8 mouse cellular contexts compared by ENCODE assay signal in genomic region chr11:4095171-4096053, GRCm38 (mm10). TPM values are rescaled to one million over a fixed set of nuclear protein-coding genes. Genes with fewer than 3 reads are reported as not detected.
A peak's percentile ranks its signal among the peaks of the same experiment; 100 is the strongest.
DNase-seq lines count a peak whose midpoint lies in the region; ATAC-seq lines count a peak whose summit lies in the region.

TSS of gene Mtfp1 (minus strand) at chr11:4095445.

- peak within 1 kb of the TSS; percentile 86 for H3K27ac ChIP-seq in intestine, embryonic 16.5 days (ENCODE audit: low read length)
- H3K27ac ChIP-seq in limb, embryonic 10.5 days: peak within 1 kb of the TSS; percentile 92
- H3K27ac ChIP-seq in midbrain, embryonic 10.5 days (replicated peaks): peak within 1 kb of the TSS; percentile 92

- peaks cover 10% of the 10 kb centered on the region; the same call in 1 of the 2 replicates for H3K9me3 ChIP-seq in intestine, embryonic 16.5 days (ENCODE audit: control insufficient read depth, low read length)
- H3K9me3 ChIP-seq in limb, embryonic 10.5 days (replicated peaks): no peaks in the 10 kb centered on the region
- H3K9me3 ChIP-seq in midbrain, embryonic 10.5 days (replicated peaks): peaks cover 6% of the 10 kb centered on the region; the same call in 1 of the 2 replicates

- H3K9ac ChIP-seq in intestine, embryonic 16.5 days (ENCODE audit: low read depth, low read length): peak within 1 kb of the TSS; percentile 74

- peaks cover 16% of the 10 kb centered on the region for H3K4me1 ChIP-seq in intestine, embryonic 16.5 days (ENCODE audit: control insufficient read depth, insufficient read depth, low read length)
- H3K4me1 ChIP-seq in limb, embryonic 10.5 days: peaks cover 25% of the 10 kb centered on the region
- H3K4me1 ChIP-seq in midbrain, embryonic 10.5 days: peaks cover 40% of the 10 kb centered on the region

- peaks cover 19% of the 10 kb centered on the region for H3K36me3 ChIP-seq in intestine, embryonic 16.5 days (ENCODE audit: control insufficient read depth, insufficient read depth, low read length)
- peaks cover 18% of the 10 kb centered on the region for H3K36me3 ChIP-seq in limb, embryonic 10.5 days
- peaks cover 26% of the 10 kb centered on the region for H3K36me3 ChIP-seq in midbrain, embryonic 10.5 days

- H3K4me3 ChIP-seq in intestine, embryonic 16.5 days (ENCODE audit: low read length): peak within 1 kb of the TSS; percentile 64
- peak within 1 kb of the TSS; percentile 58 for H3K4me3 ChIP-seq in limb, embryonic 10.5 days
- peak within 1 kb of the TSS; percentile 69 for H3K4me3 ChIP-seq in midbrain, embryonic 10.5 days

- no peaks in the 10 kb centered on the region for H3K27me3 ChIP-seq in intestine, embryonic 16.5 days (replicated peaks; ENCODE audit: control insufficient read depth, insufficient read depth, low read length)
- no peaks in the 10 kb centered on the region for H3K27me3 ChIP-seq in limb, embryonic 10.5 days (ENCODE audit: low read depth, poor library complexity, severe bottlenecking)
- no peaks in the 10 kb centered on the region for H3K27me3 ChIP-seq in midbrain, embryonic 10.5 days (ENCODE audit: low read depth, poor library complexity, severe bottlenecking)

- DNase-seq in frontal cortex, adult 2 months (ENCODE audit: extremely low spot score in 1 of 2, low spot score in 1 of 2): peak in 1 of 2 experiments; percentile 69
- DNase-seq in frontal cortex, postnatal 36 days (ENCODE audit: low spot score in 2 of 2): no peak
- DNase-seq in limb, embryonic 10.5 days (ENCODE audit: low spot score): peak; percentile 74
- DNase-seq in midbrain, embryonic 10.5 days (ENCODE audit: low spot score): peak; percentile 65
- DNase-seq in spleen, adult 12 weeks (ENCODE audit: low spot score): peak; percentile 45

- peak within 1 kb of the TSS; percentile 65 for H3K4me2 ChIP-seq in intestine, embryonic 16.5 days (ENCODE audit: low read depth, low read length)

- ATAC-seq in common myeloid progenitor, adult 5-6 weeks (replicated peaks; ENCODE audit: low read depth, poor library complexity, severe bottlenecking): peak; percentile 37
- peak; percentile 21 for ATAC-seq in granulocyte monocyte progenitor cell, adult 5-6 weeks (replicated peaks; ENCODE audit: poor library complexity, severe bottlenecking)
- ATAC-seq in intestine, embryonic 16.5 days: peak; percentile 11

- WGBS in intestine, embryonic 16.5 days: 7% methylated on average over 32 of the region's 34 CpGs
- WGBS in limb, embryonic 10.5 days: 9% methylated on average over 34 of the region's 34 CpGs
- 10% methylated on average over 34 of the region's 34 CpGs for WGBS in midbrain, embryonic 10.5 days

RNA-seq across cellular contexts. Expression of gene Mtfp1, which starts in this region (rescaled TPM):
- polyA plus RNA-seq in frontal cortex, adult 2 months (2012; rRNA removed): 112 and 119 TPM in 2 replicates
- total RNA-seq in common myeloid progenitor, adult 5-6 weeks (2017): 10.7 and 16.0 TPM in 2 replicates
- total RNA-seq in granulocyte monocyte progenitor cell, adult 5-6 weeks (2014; fragmentation: Nextera tagmentation): 9.9 and 11.1 TPM in 2 replicates
- 8.7 and 13.3 TPM in 2 replicates for total RNA-seq in granulocyte monocyte progenitor cell, adult 5-6 weeks (2017)
- 38.1 and 41.6 TPM in 2 replicates for polyA plus RNA-seq in intestine, embryonic 16.5 days (2015; fragmentation: Nextera tagmentation; extraction: Ambion mirVana)
- 12.5 and 16.2 TPM in 2 replicates for polyA plus RNA-seq in limb, embryonic 10.5 days (2016; fragmentation: Nextera tagmentation; extraction: Ambion mirVana)
- polyA plus RNA-seq in midbrain, embryonic 10.5 days (2016; fragmentation: Nextera tagmentation; extraction: Ambion mirVana): 8.1 and 10.3 TPM in 2 replicates

Comparison
In these comparisons a context has a peak if more than half of its experiments do, and no peak if none do; other contexts are left out.
1. DNase-seq: peak in limb, embryonic 10.5 days (single experiment), midbrain, embryonic 10.5 days (single experiment) and spleen, adult 12 weeks (single experiment); none in frontal cortex, postnatal 36 days (0 of 2).
2. Peak in every context shown above with its lines, with median percentiles within 50 percentile points of each other: ATAC-seq, H3K27ac ChIP-seq and H3K4me3 ChIP-seq.